Mouse (Mus musculus) hindbrain, embryonic 12.5 days (tissue): Measurements from ENCODE around the gene Tbce. TPM values are rescaled to one million over a fixed set of nuclear protein-coding genes. Genes with fewer than 3 reads are reported as not detected.
"Not testable (repeated sequence)": the region's sequence is repeated elsewhere in the genome, so short reads cannot be mapped to it uniquely, and the experiment has no call there.

Source experiments
- ATAC-seq: fragments of 200-750 bp; cut with Nextera tagmentation; 2 replicates; pipeline ENCODE4 v1.8.0; 2017; ENCODE audit warnings: moderate TSS enrichment; ENCODE audit not compliant: low FRiP score
- H3K27ac ChIP-seq: fragments of 300-500 bp; sonication (generic); 2 replicates; pipeline ENCODE4 v1.5.1; 2016; ENCODE audit warnings: mild to moderate bottlenecking
- H3K27me3 ChIP-seq: fragments of 300-500 bp; sonication (generic); 2 replicates; pipeline ENCODE4 v1.6.1; 2016; ENCODE audit warnings: mild to moderate bottlenecking
- H3K36me3 ChIP-seq: fragments of 300-500 bp; sonication (generic); 2 replicates; pipeline ENCODE4 v1.6.1; 2016; ENCODE audit warnings: mild to moderate bottlenecking
- H3K4me1 ChIP-seq: fragments of 300-500 bp; sonication (generic); 2 replicates; pipeline ENCODE4 v1.6.1; 2016
- H3K4me2 ChIP-seq: fragments of 300-500 bp; sonication (generic); replicated peaks from 2 replicates; pipeline ENCODE4 v1.6.1; 2016; ENCODE audit warnings: mild to moderate bottlenecking
- H3K4me3 ChIP-seq: fragments of 300-500 bp; sonication (generic); 2 replicates; pipeline ENCODE4 v1.5.1; 2016; ENCODE audit warnings: mild to moderate bottlenecking
- H3K9ac ChIP-seq: fragments of 300-500 bp; sonication (generic); 2 replicates; pipeline ENCODE4 v1.6.1; 2016; ENCODE audit warnings: mild to moderate bottlenecking, moderate library complexity
- H3K9me3 ChIP-seq: fragments of 300-500 bp; sonication (generic); replicated peaks from 2 replicates; pipeline ENCODE4 v1.6.1; 2016; ENCODE audit warnings: mild to moderate bottlenecking
- WGBS: fragments of 180-500 bp; shearing (Covaris S2); methylation state at CpG from one replicate; pipeline ENCODE4 v1.1.7; 2016; 5-methylcytosine and 5-hydroxymethylcytosine counted together
- polyA plus RNA-seq: library from polyadenylated mRNA; unstranded; fragments of >200 nt; fragmentation: Nextera tagmentation; extraction: Ambion mirVana; gene quantifications from 2 replicates; pipeline ENCODE4 v1.2.1, GENCODE M21; 2016

The Tbce gene
- polyA plus RNA-seq, 1 experiment from 2014 or later, result 78.7 TPM

DNA sequence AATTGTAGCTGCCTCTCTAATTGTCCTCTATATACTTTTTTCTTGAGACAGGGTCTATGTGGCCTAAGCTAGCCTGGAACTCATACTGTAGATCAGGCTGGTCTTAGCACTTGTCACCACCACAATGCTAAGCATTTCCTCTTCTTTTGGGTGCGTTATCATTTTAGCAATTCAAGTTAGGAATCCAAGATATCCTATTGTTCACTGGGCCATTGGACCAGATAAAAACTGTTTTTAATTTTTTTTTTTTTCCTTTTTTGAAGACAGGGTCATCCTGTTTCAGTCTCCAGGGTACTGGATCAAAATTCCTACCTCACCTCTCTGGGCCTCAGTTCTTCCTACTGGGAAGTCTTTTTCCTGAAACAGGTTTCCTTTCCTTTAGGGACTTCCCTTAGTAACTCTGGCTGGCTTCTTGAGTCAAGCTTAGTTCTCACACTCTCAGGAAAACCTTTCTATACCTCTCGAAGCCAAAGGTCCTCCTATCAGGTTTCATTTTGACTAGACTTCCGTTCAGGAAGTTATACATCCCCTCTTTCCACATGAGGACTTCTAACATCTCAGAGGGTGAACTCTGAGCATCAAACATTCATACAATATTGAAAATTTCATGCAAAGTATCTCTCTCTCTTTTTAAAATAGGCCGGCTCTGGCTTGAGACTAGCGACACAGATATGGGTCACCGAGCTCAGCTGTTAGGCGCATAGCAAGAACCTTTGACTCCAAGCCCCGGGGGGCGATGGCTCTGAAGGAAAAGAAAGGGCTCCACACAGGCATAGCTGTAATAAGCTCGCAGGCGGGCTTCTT is 23.0 kb upstream of the Tbce start:
- H3K9ac ChIP-seq, result peak overlapping the region; percentile 88
- peak overlapping the region; percentile 100 for H3K4me3 ChIP-seq
- peaks cover 8% of the 10 kb centered on the region for H3K36me3 ChIP-seq
- H3K4me2 ChIP-seq, result peak overlapping the region; percentile 78
- H3K4me1 ChIP-seq, result peaks cover 27% of the 10 kb centered on the region
- peak overlapping the region; percentile 91 for H3K27ac ChIP-seq
- no peak for ATAC-seq
- H3K9me3 ChIP-seq, result no peaks in the 10 kb centered on the region
- no peaks in the 10 kb centered on the region for H3K27me3 ChIP-seq
- WGBS, result 7% methylated on average over 11 of the region's 11 CpGs

DNA sequence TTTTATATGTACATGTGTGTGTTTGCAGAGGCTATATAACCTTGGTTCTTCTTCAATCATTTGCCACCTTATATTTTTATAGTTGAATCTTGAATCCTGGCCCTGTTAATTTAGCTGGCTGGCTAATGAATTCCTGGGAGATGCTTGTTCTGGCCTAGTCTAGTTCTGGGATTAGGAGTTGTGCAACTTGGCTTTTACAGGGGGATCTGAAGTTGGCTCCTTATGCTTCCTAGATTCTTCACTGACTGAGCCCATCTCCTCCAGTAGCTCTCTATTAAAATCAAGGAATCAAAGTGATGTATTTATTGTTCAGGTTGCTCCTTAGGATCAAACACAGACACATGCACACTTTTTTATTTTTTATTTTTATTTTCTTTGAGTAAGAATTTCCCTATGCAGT is 20.1 kb upstream of the Tbce start:
- peaks cover 31% of the 10 kb centered on the region for H3K36me3 ChIP-seq
- no peak overlapping the region for H3K9ac ChIP-seq
- no peaks in the 10 kb centered on the region for H3K27me3 ChIP-seq
- no peaks in the 10 kb centered on the region for H3K9me3 ChIP-seq
- no peak for ATAC-seq
- H3K27ac ChIP-seq, result no peak overlapping the region
- no peak overlapping the region for H3K4me3 ChIP-seq
- peaks cover 13% of the 10 kb centered on the region for H3K4me1 ChIP-seq
- H3K4me2 ChIP-seq, result no peak overlapping the region

DNA sequence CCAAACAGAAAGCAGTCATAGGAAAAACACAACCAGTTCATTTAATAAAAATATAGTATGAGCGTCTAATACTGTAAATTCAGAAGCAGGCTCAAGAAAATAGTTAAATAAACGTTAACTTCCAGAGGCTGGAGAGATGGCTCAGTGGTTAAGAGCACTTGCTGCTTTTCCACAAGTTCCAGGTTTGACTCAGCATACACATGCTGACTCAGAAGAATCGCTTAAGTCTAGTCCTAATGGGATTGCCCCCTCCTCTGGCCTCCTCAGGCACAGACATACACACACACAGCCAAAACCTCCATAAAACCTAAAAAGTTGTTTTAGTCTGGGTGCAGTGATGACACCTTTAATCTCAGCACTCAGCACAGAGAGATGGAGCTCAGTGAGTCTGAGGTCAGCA is 17.4 kb upstream of the Tbce start:
- H3K36me3 ChIP-seq, result peaks cover 57% of the 10 kb centered on the region

DNA sequence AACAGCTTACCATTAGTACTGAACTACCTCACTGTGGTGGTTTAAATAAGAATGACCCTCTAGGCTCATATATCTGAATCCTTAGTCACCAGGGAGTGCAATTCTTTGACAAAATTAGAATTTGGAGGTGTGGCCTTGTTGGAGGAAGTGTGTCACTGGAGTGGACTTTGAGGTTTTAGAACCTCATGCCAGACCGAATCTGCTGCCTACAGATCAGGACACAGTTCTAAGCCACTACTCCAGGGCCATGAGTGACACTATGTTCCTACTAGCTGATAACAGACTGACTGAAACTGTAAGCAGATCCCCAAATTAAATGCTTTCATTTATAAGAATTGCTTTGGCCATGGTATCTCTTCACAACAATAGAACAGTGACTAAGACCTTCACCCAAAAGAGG is 10.4 kb upstream of the Tbce start:
- H3K4me2 ChIP-seq, result no peak overlapping the region
- H3K4me3 ChIP-seq, result no peak overlapping the region
- H3K9ac ChIP-seq, result no peak overlapping the region
- H3K36me3 ChIP-seq, result peaks cover 71% of the 10 kb centered on the region
- no peaks in the 10 kb centered on the region for H3K27me3 ChIP-seq
- no peaks in the 10 kb centered on the region for H3K9me3 ChIP-seq
- no peaks in the 10 kb centered on the region for H3K4me1 ChIP-seq
- no peak overlapping the region for H3K27ac ChIP-seq
- ATAC-seq, result no peak
- WGBS, result 93% methylated on average over 1 of the region's 1 CpGs

More for the DNA sequence above, 17.4 kb upstream of the Tbce start:
- Histone ChIP-seq H3K4me3 (no peak overlapping the region), H3K4me1 (peaks cover 7% of the 10 kb centered on the region; the same call in 1 of the 2 replicates), H3K9ac (no peak overlapping the region), H3K27me3 (no peaks in the 10 kb centered on the region), H3K27ac (no peak overlapping the region), H3K4me2 (no peak overlapping the region), H3K9me3 (no peaks in the 10 kb centered on the region)
- ATAC-seq, result no peak
- 95% methylated on average over 3 of the region's 3 CpGs for WGBS

DNA sequence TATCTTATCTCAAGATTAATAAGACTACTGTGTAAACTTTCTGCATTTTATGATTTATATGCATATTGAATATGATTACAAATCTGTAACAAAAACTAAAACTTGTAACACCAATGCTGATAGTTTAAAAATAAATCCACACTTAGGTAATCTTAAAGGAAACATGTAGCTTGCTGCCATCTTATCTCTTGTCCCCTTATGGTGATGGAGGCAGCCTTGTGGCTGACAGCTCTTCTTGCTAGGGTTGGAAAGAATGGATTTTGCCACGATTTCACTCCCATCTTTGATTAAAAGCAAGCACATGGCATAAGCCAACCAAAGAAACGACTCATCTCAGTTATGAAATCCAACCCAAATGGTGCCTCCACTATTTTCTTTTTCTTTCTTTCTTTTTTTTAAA is 5.1 kb upstream of the Tbce start:
- H3K36me3 ChIP-seq, result peaks cover 30% of the 10 kb centered on the region
- H3K27me3 ChIP-seq, result no peaks in the 10 kb centered on the region
- no peak overlapping the region for H3K27ac ChIP-seq
- H3K9ac ChIP-seq, result no peak overlapping the region
- no peak overlapping the region for H3K4me3 ChIP-seq
- H3K4me1 ChIP-seq, result peaks cover 6% of the 10 kb centered on the region
- no peaks in the 10 kb centered on the region for H3K9me3 ChIP-seq
- ATAC-seq, result no peak
- H3K4me2 ChIP-seq, result no peak overlapping the region
- WGBS, result 80% methylated on average over 2 of the region's 2 CpGs

DNA sequence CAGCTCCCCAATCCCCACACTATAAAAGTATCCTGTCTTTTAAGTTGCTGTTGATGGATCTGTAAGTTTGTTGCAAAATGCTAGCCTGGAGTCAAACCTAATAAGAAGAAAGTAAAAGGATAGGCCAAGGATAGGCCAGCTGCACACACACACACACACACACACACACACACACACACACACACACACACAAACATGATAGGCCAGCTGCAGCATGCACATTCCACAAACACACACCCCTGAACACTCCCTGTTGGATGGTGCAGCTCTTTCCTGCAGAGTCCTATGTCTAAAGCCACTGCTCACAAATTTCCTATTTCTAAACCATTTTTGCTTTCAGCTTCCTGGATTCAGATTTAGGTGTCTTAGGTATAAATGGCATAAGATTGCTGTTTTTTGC is 4.4 kb upstream of the Tbce start:
- no peaks in the 10 kb centered on the region for H3K9me3 ChIP-seq
- ATAC-seq, result no peak
- peaks cover 24% of the 10 kb centered on the region for H3K36me3 ChIP-seq
- H3K27me3 ChIP-seq, result no peaks in the 10 kb centered on the region
- H3K27ac ChIP-seq, result no peak overlapping the region
- H3K9ac ChIP-seq, result no peak overlapping the region
- H3K4me2 ChIP-seq, result no peak overlapping the region
- peaks cover 6% of the 10 kb centered on the region for H3K4me1 ChIP-seq
- H3K4me3 ChIP-seq, result no peak overlapping the region

DNA sequence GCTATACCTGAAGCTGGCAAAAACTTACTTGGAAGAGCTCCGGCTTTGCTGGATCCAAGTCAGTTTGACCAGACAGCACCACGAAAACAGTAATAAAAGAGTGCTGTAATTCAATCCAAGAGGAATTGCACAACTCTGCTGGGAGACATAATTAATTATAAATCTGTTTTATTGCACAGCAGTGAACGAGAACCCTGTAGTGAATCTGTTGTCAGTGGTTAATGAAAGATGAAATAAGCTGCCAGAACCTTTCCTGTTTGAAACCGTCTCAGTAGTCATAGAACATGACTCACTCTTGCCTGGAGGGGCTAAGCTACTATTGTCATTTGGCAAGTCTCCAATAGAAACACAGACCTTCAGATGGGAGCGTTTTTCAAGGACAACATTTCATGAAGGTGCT is 748 bp upstream of the Tbce start:
- peak overlapping the region; percentile 87; the same call in 1 of the 2 replicates for H3K9ac ChIP-seq
- H3K27me3 ChIP-seq, result no peaks in the 10 kb centered on the region
- peaks cover 12% of the 10 kb centered on the region for H3K4me1 ChIP-seq
- peak overlapping the region; percentile 72 for H3K4me3 ChIP-seq
- no peaks in the 10 kb centered on the region for H3K9me3 ChIP-seq
- 57% methylated on average over 5 of the region's 5 CpGs for WGBS
- no peaks in the 10 kb centered on the region for H3K36me3 ChIP-seq
- peak overlapping the region; percentile 90 for H3K4me2 ChIP-seq
- no peak for ATAC-seq
- peak overlapping the region; percentile 44; the same call in 1 of the 2 replicates for H3K27ac ChIP-seq

DNA sequence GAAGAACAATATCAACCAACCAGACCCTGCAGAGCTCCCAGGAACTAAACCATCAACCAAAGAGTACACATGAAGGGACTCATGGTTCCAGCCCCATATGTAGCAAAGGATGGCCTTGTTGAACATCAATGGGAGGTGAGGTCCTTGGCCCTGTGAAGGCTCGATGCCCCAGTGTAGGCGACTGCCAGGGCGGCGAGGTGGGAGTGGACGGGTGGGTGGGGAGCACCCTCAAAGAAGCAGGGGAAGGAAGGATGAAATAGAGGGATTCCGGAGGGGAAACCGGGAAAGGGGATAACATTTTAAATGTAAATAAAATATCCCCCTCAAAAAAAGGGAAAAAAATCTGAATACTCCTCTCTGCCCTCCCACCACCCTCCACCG is 537 bp downstream of the Tbce start:
- Histone ChIP-seq H3K36me3 (no peaks in the 10 kb centered on the region), H3K4me2 (peak overlapping the region; percentile 90), H3K27ac (peak overlapping the region; percentile 98), H3K9me3 (no peaks in the 10 kb centered on the region), H3K9ac (peak overlapping the region; percentile 87), H3K4me1 (peaks cover 12% of the 10 kb centered on the region), H3K4me3 (peak overlapping the region; percentile 72), H3K27me3 (no peaks in the 10 kb centered on the region)
- peak; percentile 76 for ATAC-seq
- WGBS, result 2% methylated on average over 8 of the region's 8 CpGs

DNA sequence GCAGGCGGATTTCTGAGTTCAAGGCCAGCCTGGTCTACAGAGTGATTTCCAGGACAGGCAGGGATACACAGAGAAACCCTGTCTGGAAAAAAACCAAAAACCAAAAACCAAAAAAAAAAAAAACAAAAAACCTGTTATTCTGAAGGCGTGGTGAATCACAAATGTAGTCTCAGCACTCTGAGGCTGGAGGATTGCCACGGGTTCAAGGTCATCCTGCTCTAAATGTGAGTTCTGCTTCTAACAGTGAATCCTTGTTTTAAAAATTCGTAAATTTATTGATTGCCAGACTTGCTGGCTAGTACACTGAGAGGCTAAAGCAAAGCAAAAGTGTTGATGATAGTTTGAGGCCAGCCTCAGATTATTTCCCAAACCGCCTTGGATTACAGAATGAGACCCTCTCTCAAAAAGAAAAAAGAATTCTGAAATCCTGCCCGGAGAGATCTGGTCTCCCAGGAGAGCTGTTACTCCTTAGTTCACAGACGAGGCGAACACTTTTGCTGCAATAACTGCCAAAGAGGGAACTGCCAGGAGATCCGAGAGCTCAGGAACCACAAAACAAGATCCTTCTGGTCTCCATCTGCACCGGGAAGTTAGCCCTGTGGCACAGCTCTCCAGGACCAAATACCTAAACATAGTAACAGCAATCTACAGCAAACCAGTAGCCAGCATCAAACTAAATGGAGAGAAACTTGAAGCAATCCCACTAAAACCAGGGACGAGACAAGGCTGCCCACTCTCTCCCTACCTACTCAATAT is 3.4 kb downstream of the Tbce start:
- Histone ChIP-seq H3K9me3 (no peaks in the 10 kb centered on the region), H3K4me2 (no peak overlapping the region), H3K27me3 (no peaks in the 10 kb centered on the region), H3K4me3 (no peak overlapping the region), H3K9ac (no peak overlapping the region), H3K4me1 (peaks cover 12% of the 10 kb centered on the region), H3K27ac (no peak overlapping the region), H3K36me3 (no peaks in the 10 kb centered on the region; the same call in 1 of the 2 replicates)
- no peak for ATAC-seq
- 95% methylated on average over 11 of the region's 11 CpGs for WGBS

DNA sequence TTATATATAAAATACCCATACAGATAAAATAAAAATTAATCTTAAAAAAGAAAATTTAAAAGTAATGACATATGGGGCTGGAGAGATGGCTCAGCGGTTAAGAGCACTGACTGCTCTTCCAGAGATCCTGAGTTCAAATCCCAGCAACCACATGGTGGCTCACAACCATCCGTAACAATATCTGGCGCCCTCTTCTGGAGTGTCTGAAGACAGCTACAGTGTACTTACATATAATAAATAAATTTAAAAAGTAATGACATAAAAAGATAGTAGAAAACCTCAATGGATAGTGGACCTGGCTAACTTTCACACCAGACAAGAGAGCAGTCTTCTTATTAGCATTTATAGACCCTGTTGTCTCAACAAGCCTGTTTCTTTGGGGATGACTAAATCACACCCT is 4.1 kb downstream of the Tbce start:
- not testable (repeated sequence) for H3K9ac ChIP-seq, H3K4me2 ChIP-seq, H3K27ac ChIP-seq, H3K9me3 ChIP-seq, H3K27me3 ChIP-seq, H3K36me3 ChIP-seq, H3K4me3 ChIP-seq, ATAC-seq
- peaks cover 11% of the 10 kb centered on the region for H3K4me1 ChIP-seq
- WGBS, result 92% methylated on average over 3 of the region's 3 CpGs

DNA sequence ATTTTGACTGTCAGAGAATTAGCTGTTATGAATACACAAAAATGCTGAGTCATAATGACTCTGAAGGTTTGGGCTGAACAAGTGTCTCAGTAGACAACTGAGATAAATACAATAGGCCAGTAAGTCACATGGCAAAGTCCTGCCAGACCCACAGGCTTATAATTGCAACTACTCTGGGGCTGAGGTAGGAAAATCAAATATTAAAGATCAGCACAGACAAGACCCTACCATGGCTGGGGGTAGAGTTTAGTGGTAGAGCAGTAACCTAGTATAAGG is 5.4 kb downstream of the Tbce start:
- H3K4me1 ChIP-seq, result peaks cover 6% of the 10 kb centered on the region
- peaks cover under 1% of the 10 kb centered on the region; the same call in 1 of the 2 replicates for H3K36me3 ChIP-seq
- no peak overlapping the region for H3K4me3 ChIP-seq
- H3K9ac ChIP-seq, result no peak overlapping the region
- H3K9me3 ChIP-seq, result no peaks in the 10 kb centered on the region
- H3K4me2 ChIP-seq, result no peak overlapping the region
- ATAC-seq, result no peak
- no peak overlapping the region for H3K27ac ChIP-seq
- no peaks in the 10 kb centered on the region for H3K27me3 ChIP-seq

DNA sequence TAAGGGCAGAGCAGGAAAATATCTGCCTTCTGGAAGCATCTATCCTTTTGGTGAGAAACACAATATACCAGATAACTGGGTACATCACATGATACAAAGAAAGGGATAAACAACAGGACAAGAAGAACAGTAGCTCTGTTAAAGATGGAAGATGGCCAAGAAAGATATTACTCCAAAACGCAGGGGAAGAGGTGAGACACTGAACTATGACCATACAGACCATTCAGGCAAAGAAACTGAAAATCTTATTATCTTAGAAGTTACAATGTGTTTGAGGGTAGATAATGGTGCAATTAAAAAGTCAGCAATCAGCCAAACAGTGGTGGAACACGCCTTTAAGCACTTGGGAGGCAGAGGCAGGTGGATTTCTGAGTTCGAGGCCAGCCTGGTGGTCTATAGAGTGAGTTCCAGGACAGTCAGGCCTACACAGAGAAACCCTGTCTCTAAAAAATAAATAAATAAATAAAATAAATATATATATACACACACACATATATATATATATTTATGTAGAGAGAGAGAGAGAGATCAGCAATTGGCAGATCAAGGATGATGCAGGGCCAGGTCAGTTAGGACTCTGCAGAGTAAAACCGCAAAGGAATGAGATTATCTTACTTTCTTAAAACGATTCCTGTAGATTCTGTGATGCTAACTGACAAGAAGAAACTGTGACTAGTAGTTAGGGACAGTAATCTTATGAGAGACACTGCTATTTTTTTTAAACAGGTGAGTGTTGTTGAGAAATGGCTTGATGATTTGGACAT is 5.9 kb downstream of the Tbce start:
- 91% methylated on average over 5 of the region's 5 CpGs for WGBS
- H3K27ac ChIP-seq, result no peak overlapping the region
- H3K4me1 ChIP-seq, result peaks cover 2% of the 10 kb centered on the region; the same call in 1 of the 2 replicates
- H3K9ac ChIP-seq, result no peak overlapping the region
- H3K27me3 ChIP-seq, result no peaks in the 10 kb centered on the region
- H3K36me3 ChIP-seq, result peaks cover 3% of the 10 kb centered on the region; the same call in 1 of the 2 replicates
- no peaks in the 10 kb centered on the region for H3K9me3 ChIP-seq
- H3K4me2 ChIP-seq, result no peak overlapping the region
- no peak overlapping the region for H3K4me3 ChIP-seq
- ATAC-seq, result no peak
